Mouse (Mus musculus): ENCODE measurements at regions not wholly inside any gene's neighbourhood (a gene's known extent, or its start where the extent isn't known, plus 50 kb on each side); places are given as distances from the start of the nearest gene placed in this dataset.

GRCm38 (mm10) chr2:139044684-139045083 is 449.0 kb upstream of the Sptlc3 start:
- Histone ChIP-seq H3K9me3 (replicated peaks) (no peaks in the 10 kb centered on the region), H3K27ac (replicated peaks) (no peak overlapping the region), H3K36me3 (no peaks in the 10 kb centered on the region), H3K4me1 (no peaks in the 10 kb centered on the region), H3K4me3 (replicated peaks) (no peak overlapping the region), H3K4me2 (no peak overlapping the region), H3K9ac (replicated peaks) (no peak overlapping the region), H3K27me3 (replicated peaks) (no peaks in the 10 kb centered on the region)
- WGBS = 74% methylated on average over 3 of the region's 3 CpGs
- ATAC-seq (ENCODE audit: low FRiP score) = no peak

- no peak overlapping the region for H3K4me2 ChIP-seq
- no peak overlapping the region for H3K9ac ChIP-seq (replicated peaks)
- no peak overlapping the region for H3K4me3 ChIP-seq (replicated peaks)
- H3K4me1 ChIP-seq = no peaks in the 10 kb centered on the region
- no peaks in the 10 kb centered on the region for H3K27me3 ChIP-seq (replicated peaks)
- WGBS = 44% methylated on average over 2 of the region's 2 CpGs
- no peak for ATAC-seq (ENCODE audit: low FRiP score)
- H3K9me3 ChIP-seq (replicated peaks) = no peaks in the 10 kb centered on the region
- H3K27ac ChIP-seq (replicated peaks) = no peak overlapping the region
- no peaks in the 10 kb centered on the region for H3K36me3 ChIP-seq
Observed at GRCm38 (mm10) chr2:139055249-139055648, 438.5 kb upstream of the Sptlc3 start.

GRCm38 (mm10) chr2:139069276-139069961 is 424.3 kb upstream of the Sptlc3 start:
- Histone ChIP-seq H3K9ac (replicated peaks) (no peak overlapping the region), H3K9me3 (replicated peaks) (no peaks in the 10 kb centered on the region), H3K4me3 (replicated peaks) (no peak overlapping the region), H3K27me3 (replicated peaks) (no peaks in the 10 kb centered on the region), H3K4me2 (no peak overlapping the region), H3K36me3 (no peaks in the 10 kb centered on the region), H3K27ac (replicated peaks) (no peak overlapping the region), H3K4me1 (no peaks in the 10 kb centered on the region)
- ATAC-seq (ENCODE audit: low FRiP score) = no peak
- 82% methylated on average over 6 of the region's 6 CpGs for WGBS

- no peak for ATAC-seq (ENCODE audit: low FRiP score)
- WGBS = 86% methylated on average over 1 of the region's 1 CpGs
- Histone ChIP-seq H3K4me2 (no peak overlapping the region), H3K4me3 (replicated peaks) (no peak overlapping the region), H3K27me3 (replicated peaks) (no peaks in the 10 kb centered on the region), H3K9me3 (replicated peaks) (no peaks in the 10 kb centered on the region), H3K27ac (replicated peaks) (no peak overlapping the region), H3K4me1 (no peaks in the 10 kb centered on the region), H3K36me3 (no peaks in the 10 kb centered on the region), H3K9ac (replicated peaks) (no peak overlapping the region)
Observed at GRCm38 (mm10) chr2:139071690-139072089, 422.0 kb upstream of the Sptlc3 start.

GRCm38 (mm10) chr2:139093487-139094066 is 400.1 kb upstream of the Sptlc3 start:
- Histone ChIP-seq H3K9ac (replicated peaks) (no peak overlapping the region), H3K36me3 (no peaks in the 10 kb centered on the region), H3K27ac (replicated peaks) (no peak overlapping the region), H3K4me2 (no peak overlapping the region), H3K4me1 (no peaks in the 10 kb centered on the region), H3K9me3 (replicated peaks) (0 out of 2 replicates have a peak, but pooled peaks cover 2% of the 10 kb centered on the region), H3K4me3 (replicated peaks) (no peak overlapping the region), H3K27me3 (replicated peaks) (no peaks in the 10 kb centered on the region)
- no peak for ATAC-seq (ENCODE audit: low FRiP score)
- 58% methylated on average over 6 of the region's 6 CpGs for WGBS

GRCm38 (mm10) chr2:139111669-139112068 is 382.0 kb upstream of the Sptlc3 start:
- no peak overlapping the region for H3K4me2 ChIP-seq
- no peak overlapping the region for H3K9ac ChIP-seq (replicated peaks)
- no peaks in the 10 kb centered on the region for H3K36me3 ChIP-seq
- H3K4me1 ChIP-seq = no peaks in the 10 kb centered on the region
- 86% methylated on average over 1 of the region's 1 CpGs for WGBS
- no peak for ATAC-seq (ENCODE audit: low FRiP score)
- no peaks in the 10 kb centered on the region for H3K27me3 ChIP-seq (replicated peaks)
- H3K27ac ChIP-seq (replicated peaks) = no peak overlapping the region
- H3K4me3 ChIP-seq (replicated peaks) = no peak overlapping the region
- no peaks in the 10 kb centered on the region for H3K9me3 ChIP-seq (replicated peaks)

GRCm38 (mm10) chr2:139114523-139114922 is 379.2 kb upstream of the Sptlc3 start:
- Histone ChIP-seq H3K4me3 (replicated peaks) (no peak overlapping the region), H3K9me3 (replicated peaks) (no peaks in the 10 kb centered on the region), H3K4me2 (no peak overlapping the region), H3K4me1 (no peaks in the 10 kb centered on the region), H3K27ac (replicated peaks) (no peak overlapping the region), H3K9ac (replicated peaks) (no peak overlapping the region), H3K36me3 (no peaks in the 10 kb centered on the region), H3K27me3 (replicated peaks) (no peaks in the 10 kb centered on the region)
- no peak for ATAC-seq (ENCODE audit: low FRiP score)
- WGBS = 59% methylated on average over 4 of the region's 4 CpGs

- Histone ChIP-seq H3K27me3 (replicated peaks) (no peaks in the 10 kb centered on the region), H3K27ac (replicated peaks) (no peak overlapping the region), H3K4me3 (replicated peaks) (no peak overlapping the region), H3K9me3 (replicated peaks) (no peaks in the 10 kb centered on the region), H3K36me3 (no peaks in the 10 kb centered on the region), H3K9ac (replicated peaks) (no peak overlapping the region), H3K4me2 (no peak overlapping the region), H3K4me1 (no peaks in the 10 kb centered on the region)
- no peak for ATAC-seq (ENCODE audit: low FRiP score)
- 89% methylated on average over 1 of the region's 1 CpGs for WGBS
Observed at GRCm38 (mm10) chr2:139120905-139121304, 372.8 kb upstream of the Sptlc3 start.

GRCm38 (mm10) chr2:139132121-139132520 is 361.6 kb upstream of the Sptlc3 start:
- Histone ChIP-seq H3K27ac (replicated peaks) (no peak overlapping the region), H3K4me3 (replicated peaks) (no peak overlapping the region), H3K36me3 (no peaks in the 10 kb centered on the region), H3K4me1 (no peaks in the 10 kb centered on the region), H3K9me3 (replicated peaks) (no peaks in the 10 kb centered on the region), H3K9ac (replicated peaks) (no peak overlapping the region), H3K4me2 (no peak overlapping the region), H3K27me3 (replicated peaks) (no peaks in the 10 kb centered on the region)
- ATAC-seq (ENCODE audit: low FRiP score) = no peak
- WGBS = 48% methylated on average over 1 of the region's 1 CpGs

- no peak overlapping the region for H3K9ac ChIP-seq (replicated peaks)
- no peak overlapping the region for H3K27ac ChIP-seq (replicated peaks)
- no peaks in the 10 kb centered on the region for H3K27me3 ChIP-seq (replicated peaks)
- 89% methylated on average over 1 of the region's 1 CpGs for WGBS
- no peak overlapping the region for H3K4me2 ChIP-seq
- no peak for ATAC-seq (ENCODE audit: low FRiP score)
- H3K4me3 ChIP-seq (replicated peaks) = no peak overlapping the region
- no peaks in the 10 kb centered on the region for H3K4me1 ChIP-seq
- H3K36me3 ChIP-seq = no peaks in the 10 kb centered on the region
- H3K9me3 ChIP-seq (replicated peaks) = no peaks in the 10 kb centered on the region
Observed at GRCm38 (mm10) chr2:139147004-139147403, 346.7 kb upstream of the Sptlc3 start.

- H3K27me3 ChIP-seq (replicated peaks) = no peaks in the 10 kb centered on the region
- H3K27ac ChIP-seq (replicated peaks) = no peak overlapping the region
- whole genome bisulfite sequencing = 72% methylated on average over 2 of the region's 2 CpGs
- no peak overlapping the region for H3K4me2 ChIP-seq
- no peak overlapping the region for H3K9ac ChIP-seq (replicated peaks)
- H3K36me3 ChIP-seq = no peaks in the 10 kb centered on the region
- no peak for ATAC-seq (ENCODE audit: low FRiP score)
- H3K4me3 ChIP-seq (replicated peaks) = no peak overlapping the region
- no peaks in the 10 kb centered on the region for H3K9me3 ChIP-seq (replicated peaks)
- no peaks in the 10 kb centered on the region for H3K4me1 ChIP-seq
Observed at GRCm38 (mm10) chr2:139179641-139180040, 314.1 kb upstream of the Sptlc3 start.

GRCm38 (mm10) chr2:139198281-139198680 is 295.4 kb upstream of the Sptlc3 start:
- Histone ChIP-seq H3K27me3 (replicated peaks) (no peaks in the 10 kb centered on the region), H3K9me3 (replicated peaks) (no peaks in the 10 kb centered on the region), H3K9ac (replicated peaks) (no peak overlapping the region), H3K4me3 (replicated peaks) (no peak overlapping the region), H3K4me1 (no peaks in the 10 kb centered on the region), H3K27ac (replicated peaks) (no peak overlapping the region), H3K4me2 (no peak overlapping the region), H3K36me3 (no peaks in the 10 kb centered on the region)
- 73% methylated on average over 2 of the region's 2 CpGs for WGBS
- ATAC-seq (ENCODE audit: low FRiP score) = no peak

Measured in neural tube, embryonic 15.5 days (tissue).